Mouse (Mus musculus): ENCODE data around the gene Bhmt. TPM values are rescaled to one million over a fixed set of nuclear protein-coding genes. Genes with fewer than 3 reads are reported as not detected.

Bhmt gene
- polyA plus RNA-seq, 1 experiment from 2014 or later, result 0.14 TPM

DNA sequence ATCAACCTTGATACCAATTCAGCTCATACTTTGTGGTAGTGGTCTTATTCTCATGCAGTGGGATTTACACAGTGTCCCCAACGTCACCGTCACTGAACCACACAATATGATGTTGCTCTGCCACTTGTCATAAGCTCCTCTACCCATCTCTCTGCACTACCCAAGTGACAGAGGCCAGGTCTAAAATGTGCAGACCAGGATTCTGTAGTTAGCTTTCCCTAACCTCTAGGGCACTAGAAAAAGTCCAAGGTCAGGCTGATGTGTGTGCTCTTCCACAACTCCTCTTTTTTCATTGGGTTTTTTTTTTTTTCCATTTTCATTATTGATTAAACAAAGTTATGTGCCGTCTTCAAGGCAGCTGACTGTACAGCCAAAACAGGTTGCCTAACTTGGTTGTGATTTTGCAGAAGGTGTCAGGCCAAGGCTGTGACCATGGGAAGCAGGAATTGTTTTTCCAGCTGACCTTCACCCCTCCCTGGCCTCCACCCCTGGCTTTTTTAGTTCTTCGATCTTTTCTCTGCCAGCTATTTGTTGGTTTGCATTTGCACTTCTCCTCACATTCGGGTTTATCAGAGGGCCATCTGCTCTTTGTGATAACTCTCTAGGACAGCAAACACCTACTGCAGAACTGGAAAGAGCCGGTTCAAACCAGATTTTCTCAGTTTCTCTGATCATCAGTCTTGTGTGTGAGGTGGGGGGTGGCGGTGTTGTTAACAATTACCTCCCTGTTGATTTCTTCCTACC, 10.8 kb upstream of the Bhmt start:
- H3K4me3 ChIP-seq (replicated peaks), result no peak overlapping the region
- no peak overlapping the region for H3K4me2 ChIP-seq
- no peak overlapping the region for H3K9ac ChIP-seq (replicated peaks)
- ATAC-seq (ENCODE audit: low FRiP score), result no peak
- no peaks in the 10 kb centered on the region for H3K4me1 ChIP-seq
- WGBS, result 87% methylated on average over 7 of the region's 7 CpGs
- H3K36me3 ChIP-seq, result no peaks in the 10 kb centered on the region
- no peak overlapping the region for H3K27ac ChIP-seq (replicated peaks)
- no peaks in the 10 kb centered on the region for H3K27me3 ChIP-seq (replicated peaks)
- no peaks in the 10 kb centered on the region for H3K9me3 ChIP-seq (replicated peaks)

DNA sequence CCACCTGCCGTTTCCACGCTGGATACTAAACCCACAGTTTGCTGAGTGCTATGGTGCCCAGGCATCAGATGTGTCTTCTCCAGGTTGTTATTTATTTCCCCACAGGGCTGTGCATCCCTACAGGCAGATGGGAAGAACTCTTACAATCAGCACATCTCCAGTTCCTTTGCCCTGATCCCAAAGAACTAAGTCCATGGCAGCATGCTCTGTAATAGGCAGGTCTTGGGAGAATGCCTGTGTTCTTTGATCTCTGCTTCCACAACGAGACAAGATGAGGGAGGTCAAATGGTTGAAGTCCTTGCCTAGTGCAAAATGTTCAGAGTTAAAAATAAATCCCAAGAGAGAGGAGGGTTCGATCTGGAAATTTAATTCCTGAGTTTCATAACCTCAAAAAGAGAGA, 1.9 kb upstream of the Bhmt start:
- H3K36me3 ChIP-seq, result no peaks in the 10 kb centered on the region
- H3K9ac ChIP-seq (replicated peaks), result no peak overlapping the region
- H3K4me1 ChIP-seq, result no peaks in the 10 kb centered on the region
- WGBS, result 75% methylated on average over 4 of the region's 4 CpGs
- no peaks in the 10 kb centered on the region for H3K27me3 ChIP-seq (replicated peaks)
- H3K4me2 ChIP-seq, result no peak overlapping the region
- ATAC-seq (ENCODE audit: low FRiP score), result no peak
- H3K9me3 ChIP-seq (replicated peaks), result no peaks in the 10 kb centered on the region
- no peak overlapping the region for H3K27ac ChIP-seq (replicated peaks)
- H3K4me3 ChIP-seq (replicated peaks), result no peak overlapping the region

GRCm38 (mm10) chr13:93636561-93636960, 1.2 kb downstream of the Bhmt start:
- Histone ChIP-seq H3K4me2 (no peak overlapping the region), H3K9me3 (replicated peaks) (no peaks in the 10 kb centered on the region), H3K4me3 (replicated peaks) (no peak overlapping the region), H3K27ac (replicated peaks) (no peak overlapping the region), H3K27me3 (replicated peaks) (no peaks in the 10 kb centered on the region), H3K36me3 (no peaks in the 10 kb centered on the region), H3K4me1 (no peaks in the 10 kb centered on the region), H3K9ac (replicated peaks) (no peak overlapping the region)
- ATAC-seq (ENCODE audit: low FRiP score), result no peak
- WGBS, result 91% methylated on average over 1 of the region's 1 CpGs

GRCm38 (mm10) chr13:93632927-93633326, 4.8 kb downstream of the Bhmt start:
- 86% methylated on average over 5 of the region's 5 CpGs for WGBS
- no peaks in the 10 kb centered on the region for H3K36me3 ChIP-seq
- no peak overlapping the region for H3K27ac ChIP-seq (replicated peaks)
- no peak overlapping the region for H3K4me2 ChIP-seq
- no peak overlapping the region for H3K9ac ChIP-seq (replicated peaks)
- H3K4me3 ChIP-seq (replicated peaks), result no peak overlapping the region
- H3K9me3 ChIP-seq (replicated peaks), result no peaks in the 10 kb centered on the region
- H3K27me3 ChIP-seq (replicated peaks), result no peaks in the 10 kb centered on the region
- no peaks in the 10 kb centered on the region; the same call in 1 of the 2 replicates for H3K4me1 ChIP-seq
- no peak for ATAC-seq (ENCODE audit: low FRiP score)

DNA sequence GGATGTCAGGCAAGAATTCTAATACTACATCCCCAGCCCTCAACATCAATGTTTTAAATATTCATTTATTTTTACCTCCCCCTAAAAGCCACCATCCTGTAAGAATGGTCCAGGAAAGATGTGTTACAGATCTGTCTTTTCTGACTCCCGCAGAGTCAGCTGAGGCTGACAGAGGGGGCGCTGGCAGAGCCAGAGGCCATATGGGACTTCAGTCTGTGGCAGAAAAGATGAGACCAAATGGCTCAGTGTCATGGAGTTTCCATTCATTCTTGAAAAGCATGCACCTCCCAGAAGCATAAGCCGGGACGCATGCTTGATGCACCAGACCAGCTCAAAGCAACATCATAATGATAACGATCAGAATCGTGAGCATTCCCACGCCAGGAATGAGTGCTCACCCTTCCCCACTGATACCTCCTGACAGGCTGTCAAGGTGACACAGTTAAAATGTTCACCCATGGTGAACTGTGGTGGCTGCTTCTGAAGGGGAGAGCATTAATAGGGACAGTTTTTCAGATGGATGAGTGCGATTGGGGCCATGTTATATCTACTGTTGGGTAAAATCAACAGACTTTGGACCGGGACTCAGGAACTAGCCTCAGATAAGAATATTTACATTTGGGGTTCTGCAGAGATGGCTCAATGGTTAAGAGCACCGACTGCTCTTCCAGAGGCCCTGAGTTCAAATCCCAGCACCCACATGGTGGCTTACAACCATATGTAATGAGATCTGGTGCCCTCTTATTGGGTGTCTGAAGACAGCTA, 6.6 kb downstream of the Bhmt start:
- Histone ChIP-seq H3K4me3 (replicated peaks) (no peak overlapping the region), H3K4me1 (no peaks in the 10 kb centered on the region; the same call in 1 of the 2 replicates), H3K4me2 (no peak overlapping the region), H3K27ac (replicated peaks) (no peak overlapping the region), H3K36me3 (no peaks in the 10 kb centered on the region), H3K27me3 (replicated peaks) (no peaks in the 10 kb centered on the region), H3K9me3 (replicated peaks) (no peaks in the 10 kb centered on the region), H3K9ac (replicated peaks) (no peak overlapping the region)
- ATAC-seq (ENCODE audit: low FRiP score), result no peak
- WGBS, result 91% methylated on average over 10 of the region's 10 CpGs

DNA sequence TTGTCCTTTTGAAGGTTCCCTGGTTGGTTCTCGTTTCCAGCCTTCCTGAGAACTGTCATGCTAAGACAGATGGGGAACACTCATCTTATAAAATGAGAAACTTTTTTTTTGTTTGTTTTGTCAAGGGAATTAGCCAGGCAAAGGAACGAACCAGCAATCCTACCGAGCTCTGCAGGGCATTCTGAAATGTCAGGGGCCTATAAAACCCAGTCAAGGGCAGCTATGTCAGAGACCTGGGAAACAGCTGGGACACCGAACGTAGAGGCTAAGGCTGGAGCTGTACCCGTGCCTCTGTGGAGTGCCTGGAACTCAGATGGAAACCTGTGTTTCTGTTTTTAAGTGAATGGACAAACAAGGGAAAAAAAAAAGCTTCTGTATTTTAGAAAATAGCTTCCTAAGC, 8.9 kb downstream of the Bhmt start:
- no peak overlapping the region for H3K4me2 ChIP-seq

DNA sequence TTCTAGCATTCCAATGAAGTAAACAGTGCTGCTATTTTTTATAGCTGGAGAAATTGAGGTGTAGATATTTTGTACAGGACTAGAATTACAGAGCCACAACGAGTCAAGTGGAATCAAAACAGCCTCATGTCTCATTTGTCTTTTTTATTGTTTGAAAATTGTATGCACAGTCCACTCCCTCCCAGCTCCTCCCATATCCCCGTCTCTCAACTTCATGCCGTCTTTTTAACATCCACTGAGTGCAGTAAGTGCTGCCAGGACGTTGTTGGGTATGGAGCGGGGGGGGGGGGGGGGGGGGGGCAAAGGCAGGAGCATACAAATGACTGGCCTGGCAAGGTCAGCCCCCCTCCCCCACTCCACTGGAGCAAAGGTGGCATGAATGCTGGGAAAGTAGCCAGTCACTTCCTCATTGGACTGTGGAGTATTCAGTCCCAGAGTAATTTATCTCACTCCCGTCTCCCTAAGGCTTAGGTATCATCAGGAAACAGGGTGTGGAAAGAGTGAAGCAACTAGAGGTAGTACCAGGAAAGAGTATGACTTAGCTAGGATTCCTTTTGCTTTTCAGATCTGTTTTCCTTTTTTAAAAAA, 23.3 kb downstream of the Bhmt start:
- H3K27me3 ChIP-seq (replicated peaks), result no peaks in the 10 kb centered on the region
- H3K4me2 ChIP-seq, result no peak overlapping the region
- no peaks in the 10 kb centered on the region for H3K9me3 ChIP-seq (replicated peaks)
- no peak overlapping the region for H3K27ac ChIP-seq (replicated peaks)
- H3K4me1 ChIP-seq, result peaks cover 8% of the 10 kb centered on the region
- no peak overlapping the region for H3K4me3 ChIP-seq (replicated peaks)
- no peak for ATAC-seq (ENCODE audit: low FRiP score)
- no peaks in the 10 kb centered on the region for H3K36me3 ChIP-seq
- no peak overlapping the region for H3K9ac ChIP-seq (replicated peaks)
- WGBS, result 38% methylated on average over 6 of the region's 6 CpGs

More for the DNA sequence above, 8.9 kb downstream of the Bhmt start:
- H3K4me3 ChIP-seq (replicated peaks), result no peak overlapping the region
- 16% methylated on average over 6 of the region's 6 CpGs for WGBS
- H3K9ac ChIP-seq (replicated peaks), result no peak overlapping the region
- no peak overlapping the region for H3K27ac ChIP-seq (replicated peaks)
- H3K27me3 ChIP-seq (replicated peaks), result no peaks in the 10 kb centered on the region
- H3K4me1 ChIP-seq, result no peaks in the 10 kb centered on the region; the same call in 1 of the 2 replicates
- no peaks in the 10 kb centered on the region for H3K9me3 ChIP-seq (replicated peaks)
- ATAC-seq (ENCODE audit: low FRiP score), result no peak
- H3K36me3 ChIP-seq, result no peaks in the 10 kb centered on the region

DNA sequence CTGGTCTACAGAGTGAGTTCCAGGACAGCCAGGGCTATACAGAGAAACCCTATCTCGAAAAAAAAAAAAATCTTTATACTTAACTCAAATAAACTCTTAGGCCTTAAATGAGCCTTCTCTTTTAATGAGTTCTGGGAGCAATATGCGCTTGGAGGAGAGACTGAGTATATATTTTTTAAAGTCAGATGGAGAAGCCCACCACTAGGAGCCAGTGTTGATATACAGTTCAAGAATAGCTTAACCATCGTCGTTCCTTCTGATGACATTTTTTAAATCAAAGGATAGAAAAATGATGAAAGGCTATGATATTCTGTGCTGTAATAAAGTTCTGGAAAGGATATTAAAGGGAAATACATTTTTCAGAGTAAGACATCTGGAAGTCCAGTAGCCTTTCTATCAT, 24.0 kb downstream of the Bhmt start:
- Histone ChIP-seq H3K4me1 (peaks cover 8% of the 10 kb centered on the region), H3K4me3 (replicated peaks) (no peak overlapping the region), H3K9ac (replicated peaks) (no peak overlapping the region), H3K27ac (replicated peaks) (no peak overlapping the region), H3K27me3 (replicated peaks) (no peaks in the 10 kb centered on the region), H3K4me2 (no peak overlapping the region), H3K36me3 (no peaks in the 10 kb centered on the region), H3K9me3 (replicated peaks) (no peaks in the 10 kb centered on the region)
- WGBS, result 71% methylated on average over 4 of the region's 4 CpGs
- ATAC-seq (ENCODE audit: low FRiP score), result no peak

GRCm38 (mm10) chr13:93612660-93613607, 24.8 kb downstream of the Bhmt start:
- H3K4me3 ChIP-seq (replicated peaks), result no peak overlapping the region
- peak; percentile 65 for ATAC-seq (ENCODE audit: low FRiP score)
- WGBS, result 56% methylated on average over 19 of the region's 19 CpGs
- peaks cover 8% of the 10 kb centered on the region for H3K4me1 ChIP-seq
- no peaks in the 10 kb centered on the region for H3K9me3 ChIP-seq (replicated peaks)
- H3K27me3 ChIP-seq (replicated peaks), result no peaks in the 10 kb centered on the region
- no peaks in the 10 kb centered on the region for H3K36me3 ChIP-seq
- H3K27ac ChIP-seq (replicated peaks), result no peak overlapping the region
- no peak overlapping the region; the same call in 1 of the 2 replicates for H3K9ac ChIP-seq (replicated peaks)
- H3K4me2 ChIP-seq, result no peak overlapping the region

DNA sequence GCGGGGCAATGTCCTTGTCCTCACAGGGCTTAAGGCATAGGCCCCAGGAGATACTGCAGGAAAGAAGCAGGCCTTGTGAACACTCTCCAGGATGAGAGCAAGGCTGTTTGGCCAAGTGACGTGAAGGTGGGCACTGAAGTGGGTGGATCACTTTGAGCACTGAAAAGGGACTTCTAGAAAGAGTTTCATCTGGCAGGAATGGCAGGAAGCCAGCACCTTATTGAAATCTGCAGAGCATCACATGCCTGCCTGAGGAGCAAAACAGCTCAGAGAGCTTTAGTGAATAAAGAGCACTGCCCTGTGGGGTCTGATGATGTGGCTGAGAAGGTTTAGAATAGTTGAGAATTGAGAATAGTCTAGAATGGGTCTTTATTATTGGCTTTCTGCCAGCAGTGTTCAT, 29.3 kb downstream of the Bhmt start:
- Histone ChIP-seq H3K36me3 (no peaks in the 10 kb centered on the region), H3K4me2 (no peak overlapping the region), H3K9me3 (replicated peaks) (no peaks in the 10 kb centered on the region), H3K4me3 (replicated peaks) (no peak overlapping the region), H3K4me1 (peaks cover 8% of the 10 kb centered on the region), H3K9ac (replicated peaks) (no peak overlapping the region), H3K27ac (replicated peaks) (no peak overlapping the region), H3K27me3 (replicated peaks) (no peaks in the 10 kb centered on the region)
- ATAC-seq (ENCODE audit: low FRiP score), result no peak
- WGBS, result 79% methylated on average over 2 of the region's 2 CpGs

- Histone ChIP-seq H3K4me2 (no peak overlapping the region), H3K9ac (replicated peaks) (no peak overlapping the region), H3K9me3 (replicated peaks) (no peaks in the 10 kb centered on the region), H3K4me1 (peaks cover 3% of the 10 kb centered on the region), H3K27me3 (replicated peaks) (no peaks in the 10 kb centered on the region), H3K27ac (replicated peaks) (no peak overlapping the region), H3K36me3 (no peaks in the 10 kb centered on the region), H3K4me3 (replicated peaks) (no peak overlapping the region)
- WGBS, result 97% methylated on average over 3 of the region's 3 CpGs
- no peak for ATAC-seq (ENCODE audit: low FRiP score)
Observed at GRCm38 (mm10) chr13:93607701-93608100, 30.1 kb downstream of the Bhmt start.
